Mouse (Mus musculus): ENCODE results near the gene Tnfrsf26. TPM values are rescaled to one million over a fixed set of nuclear protein-coding genes. Genes with fewer than 3 reads are reported as not detected.
"Not testable (repeated sequence)": the region's sequence is repeated elsewhere in the genome, so short reads cannot be mapped to it uniquely, and the experiment has no call there.

The Tnfrsf26 gene
- 0.08 and 0.13 TPM in 2 replicates for polyA plus RNA-seq (2015; fragmentation: Nextera tagmentation; extraction: Ambion mirVana)

- 94% methylated on average over 1 of the region's 1 CpGs for WGBS
- H3K27me3 ChIP-seq, result no peaks in the 10 kb centered on the region
- H3K4me3 ChIP-seq (replicated peaks), result no peak within 1 kb of the TSS
- H3K9ac ChIP-seq (replicated peaks), result no peak within 1 kb of the TSS
- no peaks in the 10 kb centered on the region for H3K4me1 ChIP-seq (replicated peaks)
- no peak within 1 kb of the TSS for H3K27ac ChIP-seq
- no peaks in the 10 kb centered on the region for H3K36me3 ChIP-seq
- no peak within 1 kb of the TSS for H3K4me2 ChIP-seq (replicated peaks)
- no peak for ATAC-seq
- no peaks in the 10 kb centered on the region for H3K9me3 ChIP-seq
These were observed at the start of gene Tnfrsf26 for GRCm38 (mm10) chr7:143628540-143628939. Tnfrsf26 (minus strand) TSS chr7:143628722.

DNA sequence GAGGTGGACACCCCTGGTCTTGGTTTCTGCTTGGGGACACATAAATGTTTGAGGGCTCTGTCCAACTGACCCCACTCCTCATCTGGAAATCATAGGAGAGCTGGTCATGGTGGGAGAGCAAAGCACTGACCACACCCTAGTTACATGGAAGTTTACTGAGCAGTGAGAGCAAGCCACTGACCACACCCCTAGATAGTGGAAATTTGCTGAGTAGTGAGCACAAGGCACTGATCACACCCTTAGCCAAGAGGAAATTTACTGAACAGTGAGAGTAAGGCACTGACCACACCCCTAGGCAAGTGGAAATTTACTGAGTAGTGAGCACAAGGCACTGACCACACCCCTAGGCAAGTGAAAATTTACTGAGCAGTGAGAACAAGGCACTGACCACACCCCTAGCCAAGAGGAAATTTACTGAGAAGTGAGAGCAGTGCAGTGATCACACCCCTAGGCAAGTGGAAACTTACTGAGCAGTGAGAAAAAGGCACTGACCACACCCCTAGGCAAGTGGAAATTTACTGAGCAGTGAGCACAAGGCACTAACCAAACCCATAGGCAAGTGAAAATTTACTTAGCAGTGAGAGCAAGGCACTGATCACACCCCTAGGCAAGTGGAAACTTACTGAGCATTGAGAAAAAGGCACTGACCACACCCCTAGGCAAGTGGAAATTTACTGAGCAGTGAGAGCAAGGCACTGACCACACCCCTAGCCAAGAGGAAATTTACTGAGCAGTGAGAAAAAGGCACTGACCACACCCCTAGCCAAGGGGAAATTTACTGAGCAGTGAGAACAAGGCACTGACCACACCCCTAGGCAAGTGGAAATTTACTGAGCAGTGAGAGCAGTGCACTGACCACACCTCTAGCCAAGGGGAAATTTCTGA, 38.1 kb upstream of the Tnfrsf26 start:
- ATAC-seq, result no peak
- no peak overlapping the region for H3K4me3 ChIP-seq (replicated peaks)
- H3K4me1 ChIP-seq (replicated peaks), result no peaks in the 10 kb centered on the region
- no peaks in the 10 kb centered on the region for H3K27me3 ChIP-seq
- no peaks in the 10 kb centered on the region for H3K36me3 ChIP-seq
- no peak overlapping the region for H3K27ac ChIP-seq
- no peak overlapping the region for H3K9ac ChIP-seq (replicated peaks)
- H3K9me3 ChIP-seq, result no peaks in the 10 kb centered on the region
- no peak overlapping the region for H3K4me2 ChIP-seq (replicated peaks)

- H3K4me1 ChIP-seq (replicated peaks), result no peaks in the 10 kb centered on the region
- no peak overlapping the region for H3K4me3 ChIP-seq (replicated peaks)
- ATAC-seq, result no peak
- H3K9ac ChIP-seq (replicated peaks), result no peak overlapping the region
- H3K27ac ChIP-seq, result no peak overlapping the region
- H3K27me3 ChIP-seq, result no peaks in the 10 kb centered on the region
- no peak overlapping the region for H3K4me2 ChIP-seq (replicated peaks)
- no peaks in the 10 kb centered on the region for H3K9me3 ChIP-seq
- WGBS, result 80% methylated on average over 2 of the region's 2 CpGs
- H3K36me3 ChIP-seq, result no peaks in the 10 kb centered on the region
These were observed 34.9 kb upstream of the Tnfrsf26 start for GRCm38 (mm10) chr7:143663470-143663869.

- H3K36me3 ChIP-seq, result no peaks in the 10 kb centered on the region
- no peaks in the 10 kb centered on the region for H3K27me3 ChIP-seq
- no peaks in the 10 kb centered on the region for H3K4me1 ChIP-seq (replicated peaks)
- no peak for ATAC-seq
- H3K9ac ChIP-seq (replicated peaks), result no peak overlapping the region
- H3K4me2 ChIP-seq (replicated peaks), result no peak overlapping the region
- no peaks in the 10 kb centered on the region for H3K9me3 ChIP-seq
- no peak overlapping the region for H3K4me3 ChIP-seq (replicated peaks)
- no peak overlapping the region for H3K27ac ChIP-seq
These were observed 32.3 kb upstream of the Tnfrsf26 start for GRCm38 (mm10) chr7:143660797-143661196.

GRCm38 (mm10) chr7:143649769-143650346, 21.3 kb upstream of the Tnfrsf26 start:
- 53% methylated on average over 10 of the region's 10 CpGs for WGBS
- not testable (repeated sequence) for H3K36me3 ChIP-seq; H3K27me3 ChIP-seq; H3K27ac ChIP-seq; H3K9me3 ChIP-seq; H3K9ac ChIP-seq (replicated peaks); H3K4me1 ChIP-seq (replicated peaks)
- peak; percentile 46; the same call in 1 of the 2 replicates for ATAC-seq
- Histone ChIP-seq H3K4me2 (replicated peaks) (peak overlapping the region; percentile 73), H3K4me3 (replicated peaks) (peak overlapping the region; percentile 70; the same call in 1 of the 2 replicates)

GRCm38 (mm10) chr7:143649034-143649768, 20.7 kb upstream of the Tnfrsf26 start, which contains the start of gene Tnfrsf22:
Tnfrsf22 (minus strand) TSS chr7:143649661.
- no peak within 1 kb of the TSS for H3K27ac ChIP-seq
- H3K4me1 ChIP-seq (replicated peaks), result no peaks in the 10 kb centered on the region
- H3K9ac ChIP-seq (replicated peaks), result peak within 1 kb of the TSS; percentile 72
- 3% methylated on average over 39 of the region's 39 CpGs for WGBS
- no peaks in the 10 kb centered on the region for H3K27me3 ChIP-seq
- peak within 1 kb of the TSS; percentile 70 for H3K4me3 ChIP-seq (replicated peaks)
- ATAC-seq, result peak; percentile 99
- H3K9me3 ChIP-seq, result 0 out of 2 replicates have a peak, but pooled peaks cover 2% of the 10 kb centered on the region
- H3K36me3 ChIP-seq, result no peaks in the 10 kb centered on the region
- H3K4me2 ChIP-seq (replicated peaks), result peak within 1 kb of the TSS; percentile 73

- not testable (repeated sequence) for H3K36me3 ChIP-seq; H3K4me2 ChIP-seq (replicated peaks); H3K27ac ChIP-seq; H3K4me1 ChIP-seq (replicated peaks); H3K27me3 ChIP-seq; ATAC-seq; H3K9ac ChIP-seq (replicated peaks); H3K9me3 ChIP-seq; H3K4me3 ChIP-seq (replicated peaks)
- 94% methylated on average over 2 of the region's 2 CpGs for WGBS
These were observed 15.4 kb upstream of the Tnfrsf26 start for GRCm38 (mm10) chr7:143643949-143644348.

- Histone ChIP-seq H3K36me3 (no peaks in the 10 kb centered on the region), H3K27ac (no peak overlapping the region), H3K4me3 (replicated peaks) (no peak overlapping the region), H3K27me3 (no peaks in the 10 kb centered on the region), H3K9me3 (no peaks in the 10 kb centered on the region), H3K4me1 (replicated peaks) (no peaks in the 10 kb centered on the region), H3K9ac (replicated peaks) (no peak overlapping the region), H3K4me2 (replicated peaks) (no peak overlapping the region)
- no peak for ATAC-seq
- 93% methylated on average over 1 of the region's 1 CpGs for WGBS
These were observed 8.2 kb upstream of the Tnfrsf26 start for GRCm38 (mm10) chr7:143636674-143637073.

DNA sequence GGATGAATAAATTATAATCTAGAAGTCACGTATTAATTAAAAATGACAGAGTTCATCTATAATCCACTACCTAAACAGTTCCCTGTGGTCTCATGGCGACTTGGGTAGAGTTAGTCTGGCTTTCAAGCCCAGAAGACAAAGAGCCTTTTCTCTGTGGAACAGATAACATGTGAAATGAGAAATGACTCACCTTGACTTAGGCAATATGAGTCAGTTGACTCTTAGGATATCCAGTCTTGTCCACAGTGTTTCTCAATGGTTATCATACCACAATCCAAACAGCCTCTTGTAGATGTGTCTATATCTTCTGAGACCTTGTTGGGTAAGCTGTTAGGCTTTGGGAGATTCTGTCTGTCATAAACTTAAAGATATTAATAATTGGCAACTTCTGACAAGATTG, 3.0 kb upstream of the Tnfrsf26 start:
- WGBS, result 74% methylated on average over 2 of the region's 2 CpGs
- no peaks in the 10 kb centered on the region for H3K9me3 ChIP-seq
- H3K27me3 ChIP-seq, result no peaks in the 10 kb centered on the region
- ATAC-seq, result no peak
- no peak overlapping the region for H3K4me2 ChIP-seq (replicated peaks)
- no peaks in the 10 kb centered on the region for H3K36me3 ChIP-seq
- H3K4me3 ChIP-seq (replicated peaks), result no peak overlapping the region
- H3K9ac ChIP-seq (replicated peaks), result no peak overlapping the region
- H3K27ac ChIP-seq, result no peak overlapping the region
- no peaks in the 10 kb centered on the region for H3K4me1 ChIP-seq (replicated peaks)

- WGBS, result 44% methylated on average over 1 of the region's 1 CpGs
- Histone ChIP-seq H3K4me1 (replicated peaks) (no peaks in the 10 kb centered on the region), H3K4me3 (replicated peaks) (no peak overlapping the region), H3K27me3 (no peaks in the 10 kb centered on the region), H3K9ac (replicated peaks) (no peak overlapping the region), H3K27ac (no peak overlapping the region), H3K36me3 (no peaks in the 10 kb centered on the region), H3K4me2 (replicated peaks) (no peak overlapping the region), H3K9me3 (no peaks in the 10 kb centered on the region)
- no peak for ATAC-seq
These were observed 979 bp upstream of the Tnfrsf26 start for GRCm38 (mm10) chr7:143629501-143629900.

GRCm38 (mm10) chr7:143627555-143628286, 801 bp downstream of the Tnfrsf26 start:
- no peak overlapping the region for H3K4me3 ChIP-seq (replicated peaks)
- H3K9ac ChIP-seq (replicated peaks), result no peak overlapping the region
- WGBS, result 65% methylated on average over 10 of the region's 10 CpGs
- no peak for ATAC-seq
- no peaks in the 10 kb centered on the region for H3K4me1 ChIP-seq (replicated peaks)
- H3K4me2 ChIP-seq (replicated peaks), result no peak overlapping the region
- H3K36me3 ChIP-seq, result no peaks in the 10 kb centered on the region
- H3K27ac ChIP-seq, result no peak overlapping the region
- H3K27me3 ChIP-seq, result no peaks in the 10 kb centered on the region
- H3K9me3 ChIP-seq, result no peaks in the 10 kb centered on the region
